Mouse (Mus musculus): Measurements from ENCODE around the gene Gm28635.

Gm28635 gene

DNA sequence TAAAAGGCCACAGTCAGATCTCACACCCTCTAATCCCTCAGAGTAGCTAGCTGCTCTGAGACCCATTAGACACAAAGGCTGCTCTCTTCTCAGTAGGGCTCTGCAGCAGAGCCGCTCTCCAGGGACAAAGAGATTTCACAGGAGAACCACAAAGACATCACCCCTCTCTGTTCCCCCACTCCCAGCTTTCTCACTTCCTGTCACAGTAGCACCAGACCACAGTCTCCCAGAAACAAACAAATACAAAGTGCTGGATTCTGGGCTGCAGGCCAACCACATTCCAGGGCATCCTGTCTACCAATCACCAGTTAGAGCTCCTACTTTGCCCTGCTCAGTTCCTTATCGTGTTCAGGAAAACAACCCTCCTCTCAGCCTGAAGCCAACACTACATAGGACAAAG is 42.2 kb downstream of the Gm28635 start:
- DNase-seq: peak; percentile 60

DNA sequence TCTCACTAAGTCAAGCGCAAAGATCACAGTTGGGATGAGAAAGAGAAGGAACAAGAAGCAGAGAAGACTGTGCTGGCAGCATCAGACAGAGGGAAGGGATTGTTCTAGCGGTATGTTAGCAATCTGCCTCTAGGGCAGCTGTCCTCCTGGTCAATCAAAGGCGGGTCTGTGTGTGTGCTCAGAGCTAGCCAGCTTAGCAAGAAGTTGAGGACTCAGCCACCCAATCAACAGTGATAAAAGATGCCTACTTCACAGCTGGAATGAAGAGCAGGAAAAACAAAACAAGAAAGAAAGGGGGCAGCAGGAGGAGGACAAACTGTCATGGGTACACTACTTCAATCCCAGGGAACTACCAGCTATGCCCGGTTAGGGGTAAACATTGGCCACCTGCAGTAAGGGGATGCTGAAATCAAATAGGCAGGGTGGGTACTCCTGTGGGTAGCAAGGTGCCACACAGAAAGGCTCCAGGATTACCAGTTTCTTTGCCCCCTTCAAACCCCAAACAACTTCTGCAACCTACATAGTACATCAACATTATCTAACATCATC is 42.8 kb downstream of the Gm28635 start:
- peak; percentile 13 for DNase-seq

DNA sequence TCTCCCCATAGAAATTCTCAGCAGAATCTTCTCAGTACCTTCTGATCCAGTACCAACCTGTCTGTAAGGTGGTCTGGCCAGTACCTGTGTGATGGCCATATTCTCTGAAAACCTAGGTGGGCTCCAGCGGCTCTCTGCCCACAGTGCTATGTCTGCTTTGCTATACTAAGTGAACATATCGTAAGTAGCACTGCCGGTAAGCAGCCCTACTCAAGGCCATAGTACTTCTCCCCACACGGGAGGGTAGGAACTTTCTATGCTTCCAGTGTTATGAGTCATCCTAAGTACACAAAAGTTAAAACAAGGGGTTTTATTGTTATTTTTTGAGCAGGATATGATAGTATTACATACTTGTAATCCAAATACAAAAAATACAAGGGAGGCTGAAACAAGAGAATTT is 43.8 kb downstream of the Gm28635 start:
- DNase-seq: no peak

DNA sequence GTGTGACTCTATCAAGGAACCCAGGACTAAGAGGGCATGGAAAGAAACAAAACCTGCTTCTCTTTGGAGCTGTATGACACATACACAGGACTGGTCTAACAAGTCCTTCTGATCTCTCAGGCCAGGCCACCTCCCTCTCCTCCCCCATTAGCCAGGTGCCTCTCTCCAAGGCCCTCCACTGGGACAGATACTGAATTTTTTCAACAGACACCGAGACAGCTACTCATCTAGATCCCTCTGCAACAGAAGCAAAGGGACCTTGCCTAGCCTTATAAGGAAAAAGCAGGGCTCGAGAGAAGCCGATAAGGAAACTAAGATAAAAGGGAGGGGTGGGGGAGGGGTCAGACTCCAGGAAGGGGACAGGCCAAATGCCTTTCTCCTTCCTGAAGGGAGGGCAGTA is 44.8 kb downstream of the Gm28635 start:
- DNase-seq: peak; percentile 62

DNA sequence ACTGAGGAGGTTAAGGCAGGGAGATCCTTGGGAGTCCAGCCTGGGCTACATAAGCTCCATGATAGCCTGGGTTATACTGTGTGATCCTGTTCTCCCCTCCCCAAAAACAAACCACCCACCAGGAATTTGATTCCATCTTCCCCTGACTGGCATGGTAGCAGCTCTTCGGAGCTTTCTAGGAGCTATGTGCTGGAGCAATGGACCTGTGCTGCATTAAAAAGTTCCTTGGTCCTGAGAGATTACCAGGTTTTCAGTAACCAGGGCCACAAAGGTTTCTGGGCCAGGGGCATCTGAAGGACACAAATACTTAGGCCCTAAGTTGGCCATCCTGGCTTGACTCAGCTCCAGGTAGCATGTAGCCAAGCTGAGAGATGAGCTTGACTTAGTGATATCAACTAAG is 45.8 kb downstream of the Gm28635 start:
- no peak for DNase-seq

DNA sequence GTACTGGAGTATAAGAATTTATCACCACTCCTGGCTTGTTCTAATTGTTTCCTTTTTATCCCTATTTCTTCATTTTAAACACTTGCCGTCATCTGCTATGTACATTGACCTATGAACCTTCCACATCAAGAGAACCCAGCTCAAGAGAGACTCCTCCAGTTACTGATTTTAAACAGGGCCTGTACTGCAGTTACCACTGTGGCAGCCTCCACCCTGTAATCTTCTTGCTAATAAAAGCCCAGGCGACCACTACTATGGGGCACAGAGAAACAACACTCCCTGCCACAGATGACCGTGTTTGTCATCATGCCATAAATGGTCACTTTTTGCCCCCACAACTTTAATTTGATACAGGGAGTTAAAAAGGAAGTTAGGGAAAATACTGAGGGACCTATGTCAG is 50.8 kb downstream of the Gm28635 start:
- no peak for DNase-seq

DNA sequence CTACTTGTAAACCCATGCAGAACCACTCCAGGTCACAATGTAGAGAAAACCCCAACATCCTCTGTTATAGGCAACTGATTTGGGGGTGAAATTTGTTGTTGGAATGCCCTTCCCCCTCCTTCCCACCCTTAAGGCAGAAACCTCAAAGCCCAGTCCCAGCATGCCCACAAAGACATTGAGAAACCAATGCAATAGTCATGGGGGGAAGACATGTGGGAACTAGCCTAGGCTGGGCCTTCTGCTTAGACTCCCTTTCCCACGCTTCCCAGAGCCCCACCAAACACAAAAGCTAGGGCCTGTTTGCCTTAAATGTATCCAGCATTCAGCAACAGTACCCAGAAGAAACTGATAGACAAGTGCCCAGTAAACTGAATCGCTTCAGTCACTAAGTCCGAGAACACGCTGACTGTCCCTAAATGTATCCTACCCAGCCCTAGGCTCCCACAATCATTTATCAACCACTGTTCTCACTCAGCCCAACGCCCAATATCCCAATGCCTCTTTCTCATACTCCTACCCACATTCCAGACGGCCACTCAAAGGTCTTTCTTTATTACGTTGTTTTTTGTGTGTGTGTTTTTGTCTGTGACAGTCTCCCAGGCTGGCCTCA is 51.4 kb downstream of the Gm28635 start:
- DNase-seq: no peak

DNA sequence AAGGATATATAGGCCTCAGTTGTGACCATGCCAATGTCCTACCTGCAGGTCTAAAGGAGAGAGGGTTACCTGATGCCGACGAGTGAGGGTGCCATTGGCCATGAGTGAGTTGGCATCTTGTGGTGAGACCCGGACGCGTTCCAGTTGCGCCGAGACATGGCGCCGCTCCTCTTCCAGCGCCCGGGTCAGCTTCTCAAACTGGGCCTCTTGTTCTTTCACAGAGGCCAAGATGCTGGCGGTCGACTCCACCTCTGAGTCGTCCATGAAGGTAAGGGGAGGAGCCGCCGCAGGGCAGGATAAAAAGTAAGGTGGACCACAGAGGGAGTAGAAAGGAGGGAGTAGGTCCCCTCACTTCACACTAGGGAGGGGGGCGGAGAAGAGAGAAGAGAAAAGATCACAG is 53.6 kb downstream of the Gm28635 start:
- DNase-seq: no peak

DNA sequence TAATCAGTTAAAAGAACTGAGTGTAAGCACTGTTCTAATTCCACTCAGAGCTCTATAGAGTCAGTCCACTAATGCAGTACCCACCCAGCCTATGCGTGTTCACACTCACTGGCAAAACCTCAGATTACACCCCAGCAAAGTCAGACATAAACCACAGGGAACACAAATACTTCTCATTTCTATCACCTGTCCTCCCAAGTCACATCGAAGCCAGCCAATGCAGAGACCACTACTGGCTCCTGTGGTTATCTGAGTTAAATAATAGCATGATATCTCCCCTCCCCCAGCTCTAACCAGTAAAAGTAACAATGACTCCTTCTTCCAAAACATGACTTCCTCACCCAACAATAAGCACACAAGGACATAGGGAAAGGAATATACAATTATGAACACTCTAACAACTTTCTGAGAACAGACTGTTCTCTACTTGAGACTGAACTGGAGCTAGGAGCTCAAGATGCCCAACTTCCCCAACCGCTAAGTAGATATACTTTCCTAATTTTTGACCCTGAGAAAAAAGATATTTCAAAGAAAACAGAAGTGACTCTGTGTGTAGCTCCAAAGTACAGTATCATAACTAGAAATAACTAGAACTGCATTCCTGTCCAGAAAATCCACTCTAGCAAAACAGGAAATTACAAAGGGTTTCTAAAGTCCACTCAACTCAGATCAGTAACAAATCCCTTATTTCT is 54.3 kb downstream of the Gm28635 start:
- DNase-seq: no peak

DNA sequence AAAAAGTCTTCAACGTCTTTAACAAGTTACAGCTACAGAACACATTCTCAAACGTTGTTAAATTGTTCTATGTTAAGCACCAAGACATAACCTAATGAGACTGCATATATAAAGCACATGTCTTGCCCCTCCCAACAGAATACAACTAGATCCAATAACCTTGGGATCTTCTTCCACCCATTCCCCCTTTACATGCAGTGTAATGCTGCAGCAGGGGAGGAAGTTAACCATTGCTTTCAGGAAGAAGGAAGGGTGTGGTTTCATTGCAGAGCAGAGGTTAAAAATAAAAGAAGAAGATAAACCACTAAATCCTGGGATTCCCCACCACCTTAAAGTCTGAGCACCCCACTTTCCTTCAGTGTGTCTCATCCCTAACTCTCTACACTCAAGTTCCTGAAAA is 55.2 kb downstream of the Gm28635 start:
- DNase-seq: no peak

DNA sequence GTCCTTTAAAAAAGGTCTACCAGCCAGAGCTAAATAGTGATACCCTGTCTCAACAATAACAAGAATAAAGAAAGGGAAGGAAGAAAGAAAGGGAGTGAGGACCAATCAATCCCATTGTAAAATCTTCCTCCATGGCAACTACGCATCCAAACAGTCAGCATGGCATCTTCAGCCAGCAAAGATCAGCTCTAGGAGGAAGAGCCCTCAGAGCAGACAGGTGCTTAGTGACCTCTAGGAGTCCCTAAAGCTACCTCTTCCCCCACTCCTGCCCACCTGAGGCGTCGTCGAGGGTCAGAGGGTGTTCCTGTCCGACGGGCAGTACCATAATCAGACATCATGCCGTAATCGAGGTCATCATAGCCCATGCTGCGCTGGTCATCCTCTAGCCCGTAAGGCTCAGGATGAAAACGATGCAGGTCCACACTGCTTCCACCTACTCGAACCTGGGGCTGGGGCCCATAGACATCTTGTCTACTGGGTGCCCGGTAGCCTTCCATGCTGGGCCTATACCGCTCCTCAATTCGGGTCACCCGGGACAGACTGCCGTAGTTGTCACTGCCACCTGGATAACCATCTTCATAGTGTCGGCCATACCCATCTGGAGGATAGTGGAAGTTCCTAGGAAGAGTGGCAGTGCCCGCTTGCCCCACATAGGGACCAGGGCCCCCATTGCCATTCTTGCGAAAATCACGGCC is 58.0 kb downstream of the Gm28635 start:
- no peak for DNase-seq

DNA sequence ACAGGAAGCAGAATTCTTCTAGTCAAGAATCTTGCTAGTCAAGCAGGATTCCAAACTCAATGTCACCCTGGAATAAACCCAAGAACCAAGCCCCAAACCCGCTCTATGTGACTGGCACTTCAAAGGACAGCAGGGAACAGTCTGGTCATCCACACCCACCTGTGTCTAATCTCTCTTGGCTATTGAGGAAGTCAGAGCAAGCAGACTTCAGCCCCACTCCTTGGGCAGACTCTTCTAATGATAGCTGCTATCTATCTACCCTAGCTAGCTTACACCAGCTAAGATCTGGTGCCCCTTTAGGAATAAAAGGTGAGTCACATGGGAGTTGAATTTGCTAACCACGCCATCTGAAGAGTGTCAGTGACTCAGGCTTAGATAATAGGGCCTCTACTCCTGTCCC is 58.9 kb downstream of the Gm28635 start:
- DNase-seq: no peak

DNA sequence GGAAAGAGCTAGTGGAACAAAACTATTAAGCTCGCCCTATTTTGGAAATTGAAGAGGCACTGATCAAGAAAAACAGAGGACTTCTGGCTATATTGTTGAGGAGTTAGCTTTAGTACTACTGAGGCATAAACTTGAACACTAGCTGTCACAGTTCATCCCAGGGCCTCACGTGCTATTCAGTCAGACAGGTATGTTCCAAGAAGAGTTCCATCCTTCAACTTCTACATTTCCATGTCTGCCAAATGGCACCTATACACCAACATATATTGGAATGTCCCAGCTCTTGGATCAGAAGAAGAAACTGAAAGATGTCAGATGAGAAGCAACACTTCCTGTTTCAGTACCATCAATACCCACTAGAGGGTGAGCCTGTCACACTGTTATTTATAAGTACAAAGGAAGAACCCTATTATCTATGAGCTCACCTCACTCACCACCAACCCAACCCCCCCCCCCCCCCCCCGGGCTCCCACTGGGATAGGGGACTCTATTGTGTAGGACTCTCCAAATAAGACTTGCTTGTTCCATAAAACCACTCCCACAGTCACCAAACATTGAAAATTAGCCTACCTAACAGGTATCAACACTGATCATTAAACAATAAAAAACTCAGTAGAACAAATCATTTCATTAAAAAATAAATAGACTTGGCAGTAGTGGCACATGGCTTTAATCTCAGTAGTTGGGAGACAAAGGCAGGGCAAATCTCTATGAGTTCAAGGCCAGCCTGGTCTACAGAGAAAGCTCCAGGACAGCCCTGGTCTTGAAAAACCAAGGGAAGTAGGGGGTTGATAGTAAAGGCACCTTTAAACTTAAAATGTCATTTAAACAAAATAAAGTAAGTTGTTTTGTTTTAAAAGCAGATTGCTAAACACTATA is 60.0 kb downstream of the Gm28635 start:
- no peak for DNase-seq

DNA sequence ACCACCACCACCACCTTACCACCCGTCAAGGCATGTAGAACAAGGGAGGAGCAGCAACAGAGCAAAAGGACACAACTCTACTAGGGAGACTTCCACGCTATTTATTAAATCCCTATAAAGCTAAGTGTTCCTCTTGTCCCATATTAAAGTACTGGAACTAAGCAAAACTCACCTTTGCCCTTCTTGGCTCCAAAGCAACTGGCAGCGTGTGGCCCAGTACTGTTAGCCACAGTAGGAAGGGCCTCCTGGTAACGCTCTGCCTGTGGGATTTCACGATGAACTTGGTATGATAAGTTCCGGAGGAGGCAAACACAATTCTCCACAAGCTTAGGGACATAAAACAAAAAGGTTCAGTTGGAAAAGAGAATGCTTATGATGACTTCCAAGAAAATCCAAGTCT is 65.1 kb downstream of the Gm28635 start:
- no peak for DNase-seq

DNA sequence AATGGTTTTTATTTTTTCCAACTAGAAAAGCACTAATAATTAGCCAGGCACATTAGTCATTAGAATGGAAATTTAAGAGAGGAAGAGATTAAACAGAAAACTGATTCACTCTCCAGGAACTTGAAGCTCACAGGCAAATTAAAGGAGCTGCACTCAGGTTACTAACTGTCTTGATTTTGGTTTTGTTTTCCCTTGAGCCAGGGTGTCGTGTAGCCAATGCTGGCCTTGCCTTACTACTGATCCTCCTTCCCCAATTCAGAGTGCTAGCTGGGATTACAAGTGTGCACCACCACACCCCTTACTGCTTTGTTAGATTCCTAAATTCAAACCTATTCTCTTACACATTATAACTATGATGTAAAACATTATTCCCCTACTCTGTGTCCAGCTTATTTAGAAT is 70.0 kb downstream of the Gm28635 start:
- no peak for DNase-seq

DNA sequence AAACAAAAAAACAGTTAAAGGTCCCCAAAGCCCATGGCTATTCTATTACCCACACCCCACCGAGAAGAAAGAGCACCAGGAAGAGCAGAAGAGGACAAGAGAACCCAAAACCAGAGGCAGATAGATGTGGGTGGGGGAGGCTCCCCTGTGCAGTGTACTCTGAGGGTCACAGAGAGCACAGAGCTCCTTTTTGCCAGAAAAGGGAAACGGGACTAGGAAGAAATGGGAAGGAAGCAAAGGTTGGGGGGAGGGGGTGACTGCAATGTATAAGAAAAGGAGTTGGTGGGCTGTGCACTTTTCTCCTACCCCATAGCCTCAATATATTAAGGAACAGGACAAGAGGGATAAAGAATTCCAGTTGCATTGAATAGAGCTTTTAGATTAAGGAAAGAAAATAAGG is 76.9 kb downstream of the Gm28635 start:
- DNase-seq: no peak

DNA sequence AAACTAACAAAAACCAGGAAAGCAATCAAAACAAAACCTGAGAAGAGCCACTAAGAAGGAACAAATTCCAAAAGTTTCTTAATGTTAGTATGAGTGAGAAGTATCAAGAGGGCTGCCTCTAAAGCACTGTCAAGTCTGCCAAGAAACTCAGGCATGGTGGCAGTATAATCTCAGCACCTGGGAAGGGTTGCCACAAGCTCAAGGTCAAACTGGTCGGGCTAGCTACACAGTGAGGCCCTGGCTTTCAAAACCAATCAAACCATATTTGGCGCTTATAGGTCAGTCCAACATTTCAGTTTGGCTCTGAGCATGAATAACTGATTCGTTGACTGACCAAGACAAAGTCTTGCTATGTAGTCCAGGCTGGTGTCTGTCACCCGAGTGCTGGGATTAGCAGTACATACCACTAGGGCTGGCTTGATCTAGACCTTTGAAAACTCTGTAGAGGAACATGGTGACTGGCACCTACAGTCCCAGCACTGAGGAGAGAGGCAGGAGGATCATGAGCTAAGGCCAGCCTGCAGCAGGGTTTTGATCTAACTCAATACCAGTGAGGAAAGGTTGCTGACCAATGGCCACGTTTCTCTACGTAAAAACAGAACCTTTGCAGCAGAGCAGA is 78.5 kb downstream of the Gm28635 start:
- DNase-seq: no peak

DNA sequence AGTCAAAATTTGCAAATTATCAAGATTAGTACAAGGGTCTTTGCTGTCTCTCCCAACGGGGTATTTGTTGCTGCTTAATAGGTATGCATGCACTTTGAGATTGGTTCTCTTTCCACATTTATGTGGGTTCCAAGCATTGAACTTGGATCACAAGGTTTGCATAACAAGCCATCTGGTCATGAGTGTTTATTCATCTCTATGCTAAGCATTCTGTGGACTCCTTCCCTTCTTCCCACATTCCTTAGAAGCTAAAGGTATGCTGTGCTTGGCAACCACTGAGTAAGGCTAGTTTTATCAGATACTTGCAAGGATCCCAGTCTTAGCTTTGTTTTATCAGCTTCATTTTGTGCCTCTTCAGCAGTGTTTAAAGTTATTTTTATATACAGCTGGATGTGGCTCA is 80.7 kb downstream of the Gm28635 start:
- no peak for DNase-seq

DNA sequence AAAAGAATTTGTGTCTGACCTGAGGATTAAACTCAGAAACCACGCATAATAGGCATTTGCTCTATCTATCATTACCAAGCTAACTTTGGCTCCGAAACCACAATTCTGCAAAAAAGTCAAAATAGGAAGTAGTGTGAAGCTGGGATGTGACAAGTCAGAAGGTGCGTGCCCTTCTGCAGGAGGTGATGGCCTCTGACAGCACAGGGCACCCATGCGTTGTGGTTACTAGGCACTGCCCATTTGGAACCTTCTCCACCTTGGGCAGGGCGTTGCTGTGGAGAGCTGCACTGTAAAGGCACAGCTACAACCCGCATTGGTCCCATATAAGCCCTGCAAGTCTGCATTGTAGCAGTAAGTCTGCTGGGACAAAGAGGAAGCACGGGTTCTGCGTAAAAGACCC is 85.0 kb downstream of the Gm28635 start:
- DNase-seq: no peak

DNA sequence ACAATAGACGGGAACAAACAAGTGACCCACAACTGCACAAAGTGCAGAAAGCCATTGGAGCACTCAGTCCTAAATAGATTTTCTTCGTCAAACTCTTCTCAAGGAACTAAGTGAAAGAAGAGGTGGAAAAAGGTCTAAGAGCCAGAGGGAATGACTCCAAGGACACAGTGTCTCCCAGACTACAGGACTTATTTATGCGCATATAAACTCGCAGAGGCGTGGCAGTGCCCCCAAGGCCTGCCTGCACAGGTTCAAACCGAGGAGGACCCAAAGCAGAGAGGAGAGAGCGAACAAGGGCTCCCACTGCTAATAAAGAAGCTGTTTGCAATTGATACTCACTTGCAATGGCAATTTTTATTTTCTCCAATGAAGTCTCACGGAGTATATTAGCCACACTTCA is 92.1 kb downstream of the Gm28635 start:
- no peak for DNase-seq

DNA sequence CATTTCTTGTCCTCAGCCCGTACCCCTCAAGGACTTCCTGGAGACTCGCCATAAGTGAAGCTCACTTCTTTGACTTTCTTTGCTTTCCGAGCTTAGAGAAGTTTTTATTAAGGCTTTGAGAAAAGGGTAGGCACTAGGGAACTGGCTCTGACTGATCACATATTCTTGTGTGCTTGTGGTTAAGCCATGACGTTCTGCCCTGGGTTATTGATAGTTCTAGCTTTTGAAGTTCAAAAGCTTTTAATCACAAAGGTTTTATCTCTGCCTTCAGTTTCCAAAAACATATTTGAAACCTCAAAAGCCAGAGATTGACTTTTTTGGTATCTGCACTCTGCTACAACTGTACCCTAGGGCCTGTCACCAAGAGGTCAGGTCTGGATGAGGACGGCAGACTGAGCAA is 95.6 kb downstream of the Gm28635 start:
- DNase-seq: no peak

DNA sequence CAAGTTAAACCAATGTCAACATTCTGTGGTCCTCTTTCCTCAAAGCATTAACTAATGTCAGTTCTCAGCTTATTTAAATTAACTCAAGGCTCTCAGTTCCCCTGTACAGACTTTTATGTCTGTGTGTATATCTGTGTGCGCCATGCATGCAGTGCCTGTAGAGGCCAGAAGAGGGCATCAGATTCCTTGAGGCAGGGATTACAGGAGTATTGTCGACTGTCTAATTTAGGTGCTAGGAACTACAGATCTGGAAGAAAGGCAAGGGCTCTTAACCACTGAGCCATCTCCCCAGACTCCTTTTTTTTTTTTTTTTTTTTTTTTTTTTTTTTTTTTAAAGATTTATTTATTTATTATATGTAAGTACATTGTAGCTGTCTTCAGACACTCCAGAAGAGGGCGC is 96.6 kb downstream of the Gm28635 start:
- DNase-seq: peak; percentile 38

DNA sequence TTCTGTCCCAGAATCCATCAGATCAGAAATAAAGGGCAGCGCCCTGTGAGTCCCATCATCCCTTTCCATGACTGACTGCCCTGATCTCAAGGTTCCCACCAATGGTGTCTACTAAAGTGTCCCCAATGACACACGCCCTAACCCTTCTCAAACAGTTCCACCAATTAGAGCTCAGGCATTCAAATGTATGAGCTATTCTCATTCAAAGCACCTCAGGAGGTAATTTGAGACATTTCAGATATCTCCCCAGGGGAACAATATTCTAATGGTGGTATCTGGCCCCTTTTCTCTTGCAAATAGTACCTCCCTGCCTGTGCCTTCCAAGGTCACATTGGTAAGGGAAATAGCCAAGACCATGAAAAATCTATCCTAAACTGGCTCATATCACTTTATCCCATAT is 98.5 kb downstream of the Gm28635 start:
- no peak for DNase-seq

Measured in liver (tissue).